Mouse (Mus musculus) megakaryocyte, embryonic 14.5 days (primary cell): ENCODE measurements at regions not wholly inside any gene's neighbourhood (a gene's known extent, or its start where the extent isn't known, plus 50 kb on each side); places are given as distances from the start of the nearest gene placed in this dataset.

ENCODE experiments used
- H3K27me3 ChIP-seq: replicated peaks from 2 replicates; pipeline ENCODE3; 2012; ENCODE audit warnings: inconsistent platforms
- H3K36me3 ChIP-seq: replicated peaks from 2 replicates; pipeline ENCODE3; 2012; ENCODE audit warnings: low read length, inconsistent platforms, mixed read lengths
- H3K4me1 ChIP-seq: 2 replicates; pipeline ENCODE4 v1.6.1; 2012; ENCODE audit warnings: inconsistent platforms
- H3K4me3 ChIP-seq: replicated peaks from 2 replicates; pipeline ENCODE3; 2012; ENCODE audit warnings: moderate library complexity, mild to moderate bottlenecking, inconsistent platforms
- H3K9me3 ChIP-seq: 2 replicates; pipeline ENCODE4 v1.6.1; 2012; ENCODE audit warnings: inconsistent platforms
- FLI1 ChIP-seq: IDR thresholded peaks from 2 replicates; pipeline ENCODE4 v1.6.1; 2012; ENCODE audit warnings: low read length, inconsistent platforms, mixed read lengths
- GATA1 ChIP-seq: IDR thresholded peaks from 3 replicates; pipeline ENCODE4 v1.6.1; 2012; ENCODE audit warnings: mixed read lengths, low read length, inconsistent platforms, borderline replicate concordance

GRCm38 (mm10) chr7:73269626-73270025 is 105.7 kb upstream of the Rgma start:
- Histone ChIP-seq H3K4me3 (no peak overlapping the region), H3K9me3 (no peaks in the 10 kb centered on the region), H3K36me3 (no peaks in the 10 kb centered on the region), H3K27me3 (no peaks in the 10 kb centered on the region), H3K4me1 (no peaks in the 10 kb centered on the region)
- no peak for TF ChIP-seq GATA1
- no peak for TF ChIP-seq FLI1

DNA sequence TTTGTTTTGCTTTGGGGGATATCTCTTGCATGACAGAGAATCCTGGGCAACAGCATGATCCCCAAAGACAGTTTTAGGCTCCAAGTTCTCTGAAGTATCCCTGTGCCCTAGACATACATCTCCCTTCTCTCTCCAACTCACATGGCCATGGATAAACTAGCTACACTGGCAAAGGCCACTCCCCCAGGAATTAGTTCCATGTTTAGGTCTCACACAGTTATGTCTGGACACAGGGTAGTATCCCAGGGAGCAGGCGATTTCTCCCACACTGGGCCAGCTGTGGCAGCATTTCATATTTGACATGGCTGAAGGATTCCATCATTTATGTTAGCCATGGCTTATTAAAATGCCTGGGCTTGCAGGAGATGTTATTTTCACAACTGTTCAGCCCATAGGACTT is 102.5 kb upstream of the Rgma start:
- Histone ChIP-seq H3K36me3 (no peaks in the 10 kb centered on the region), H3K27me3 (no peaks in the 10 kb centered on the region), H3K4me3 (no peak overlapping the region), H3K9me3 (peaks cover 3% of the 10 kb centered on the region; the same call in 1 of the 2 replicates), H3K4me1 (no peaks in the 10 kb centered on the region)
- TF ChIP-seq GATA1: no peak
- TF ChIP-seq FLI1: no peak

- Histone ChIP-seq H3K4me3 (no peak overlapping the region), H3K4me1 (no peaks in the 10 kb centered on the region), H3K36me3 (no peaks in the 10 kb centered on the region), H3K27me3 (no peaks in the 10 kb centered on the region), H3K9me3 (peaks cover 3% of the 10 kb centered on the region; the same call in 1 of the 2 replicates)
- TF ChIP-seq FLI1: no peak
- no peak for TF ChIP-seq GATA1
Observed at GRCm38 (mm10) chr7:73275814-73276271, 99.5 kb upstream of the Rgma start.

DNA sequence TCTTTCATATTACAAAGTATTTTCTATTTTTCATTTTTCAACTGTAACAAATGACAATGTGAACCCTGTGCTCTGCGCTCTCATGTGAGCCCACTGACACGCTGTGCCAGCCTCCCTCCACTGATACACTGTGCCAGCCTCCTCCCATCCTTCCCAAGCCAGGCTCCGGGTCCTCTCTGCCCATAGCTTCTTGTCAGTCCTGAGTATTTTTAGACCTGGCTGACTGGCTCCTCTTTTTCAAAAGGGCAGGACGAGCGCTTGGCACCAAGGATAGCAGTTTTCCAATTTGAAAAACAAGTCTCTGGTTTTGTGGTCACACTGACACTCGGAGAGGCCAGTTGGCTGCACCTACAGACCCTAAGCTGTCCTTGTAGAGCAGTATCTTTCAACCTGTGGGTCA is 96.7 kb upstream of the Rgma start:
- TF ChIP-seq FLI1: no peak
- no peak for TF ChIP-seq GATA1
- no peak overlapping the region for H3K4me3 ChIP-seq
- no peaks in the 10 kb centered on the region for H3K4me1 ChIP-seq
- no peaks in the 10 kb centered on the region for H3K36me3 ChIP-seq
- no peaks in the 10 kb centered on the region for H3K27me3 ChIP-seq
- peaks cover 6% of the 10 kb centered on the region for H3K9me3 ChIP-seq

DNA sequence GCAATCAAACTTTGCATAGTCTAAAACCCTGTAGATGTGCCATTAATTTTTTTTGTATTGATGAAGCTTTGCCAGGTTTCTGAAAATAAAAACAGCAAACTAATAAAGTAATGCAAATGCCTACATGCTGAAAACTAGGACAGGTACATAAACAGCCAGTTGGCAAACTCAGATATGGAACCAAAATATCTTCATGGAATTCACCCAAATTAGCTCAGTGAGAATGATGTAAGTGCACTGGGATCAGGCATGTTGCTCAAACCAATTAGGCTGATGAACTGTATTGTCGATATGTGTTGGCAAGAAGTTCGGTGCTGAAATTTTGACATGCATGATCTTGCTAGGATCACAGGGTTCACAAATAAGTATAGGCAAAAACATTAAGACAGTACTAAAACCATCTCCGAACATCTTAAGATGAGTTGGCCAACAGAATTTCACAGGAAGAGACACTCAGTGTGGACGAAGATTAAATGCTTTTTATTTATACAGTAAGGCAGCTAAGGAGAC is 95.3 kb upstream of the Rgma start:
- H3K36me3 ChIP-seq: no peaks in the 10 kb centered on the region
- H3K27me3 ChIP-seq: no peaks in the 10 kb centered on the region
- H3K4me3 ChIP-seq: no peak overlapping the region
- no peaks in the 10 kb centered on the region for H3K4me1 ChIP-seq
- TF ChIP-seq FLI1 (no peak), GATA1 (no peak)
- peaks cover 8% of the 10 kb centered on the region for H3K9me3 ChIP-seq

DNA sequence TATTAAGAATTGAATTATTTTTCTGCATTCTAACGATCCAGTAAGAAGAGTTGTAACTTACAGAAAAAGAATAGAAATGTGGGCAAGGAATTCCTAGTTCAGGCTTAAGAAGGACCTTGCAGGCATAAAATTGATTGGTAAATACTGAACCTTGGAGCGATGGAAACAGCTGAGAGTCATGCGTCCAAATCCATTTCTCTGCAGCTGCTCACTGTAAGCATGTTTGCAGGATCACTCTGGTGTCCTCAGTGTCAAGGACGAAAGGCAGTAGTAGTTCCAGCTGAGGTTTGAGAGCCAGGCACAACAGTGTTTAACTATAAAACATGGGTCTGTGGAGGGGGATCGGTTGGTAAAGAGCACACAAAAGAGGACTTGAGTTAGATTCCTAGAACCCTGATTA is 89.1 kb upstream of the Rgma start:
- Histone ChIP-seq H3K36me3 (no peaks in the 10 kb centered on the region), H3K27me3 (no peaks in the 10 kb centered on the region), H3K4me1 (no peaks in the 10 kb centered on the region), H3K4me3 (no peak overlapping the region), H3K9me3 (peaks cover 5% of the 10 kb centered on the region; the same call in 1 of the 2 replicates)
- no peak for TF ChIP-seq FLI1
- no peak for TF ChIP-seq GATA1

- no peaks in the 10 kb centered on the region for H3K27me3 ChIP-seq
Observed at GRCm38 (mm10) chr7:73293337-73293736, 82.0 kb upstream of the Rgma start.

DNA sequence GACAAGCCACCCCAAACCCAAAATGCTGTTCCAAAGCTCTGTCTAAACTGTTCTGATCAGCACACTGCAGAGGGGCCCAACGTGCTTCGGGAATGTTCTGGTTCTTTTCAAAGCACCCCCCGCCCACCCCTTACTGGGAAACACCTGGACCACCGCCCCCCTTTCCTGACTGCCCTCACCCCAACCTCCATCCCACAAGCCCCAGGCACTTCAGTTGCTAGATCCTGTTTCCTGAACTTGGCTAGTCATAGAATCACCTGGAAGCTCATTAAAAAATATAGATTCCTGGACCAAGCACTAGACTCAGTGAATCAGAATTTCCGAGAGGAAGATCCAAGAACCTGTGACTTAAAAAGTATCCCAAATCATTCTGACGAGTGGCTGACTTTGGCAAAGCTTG is 80.9 kb upstream of the Rgma start:
- Histone ChIP-seq H3K36me3 (no peaks in the 10 kb centered on the region), H3K4me1 (no peaks in the 10 kb centered on the region), H3K9me3 (no peaks in the 10 kb centered on the region), H3K27me3 (no peaks in the 10 kb centered on the region), H3K4me3 (no peak overlapping the region)
- no peak for TF ChIP-seq GATA1
- TF ChIP-seq FLI1: no peak

More at GRCm38 (mm10) chr7:73293337-73293736, 82.0 kb upstream of the Rgma start:
- Histone ChIP-seq H3K36me3 (no peaks in the 10 kb centered on the region), H3K9me3 (no peaks in the 10 kb centered on the region), H3K4me1 (no peaks in the 10 kb centered on the region), H3K4me3 (no peak overlapping the region)
- TF ChIP-seq GATA1: no peak
- no peak for TF ChIP-seq FLI1

GRCm38 (mm10) chr7:73302501-73302900 is 72.8 kb upstream of the Rgma start:
- Histone ChIP-seq H3K9me3 (no peaks in the 10 kb centered on the region), H3K4me3 (no peak overlapping the region), H3K36me3 (no peaks in the 10 kb centered on the region), H3K4me1 (no peaks in the 10 kb centered on the region), H3K27me3 (peaks cover 9% of the 10 kb centered on the region)
- TF ChIP-seq GATA1 (no peak), FLI1 (no peak)

DNA sequence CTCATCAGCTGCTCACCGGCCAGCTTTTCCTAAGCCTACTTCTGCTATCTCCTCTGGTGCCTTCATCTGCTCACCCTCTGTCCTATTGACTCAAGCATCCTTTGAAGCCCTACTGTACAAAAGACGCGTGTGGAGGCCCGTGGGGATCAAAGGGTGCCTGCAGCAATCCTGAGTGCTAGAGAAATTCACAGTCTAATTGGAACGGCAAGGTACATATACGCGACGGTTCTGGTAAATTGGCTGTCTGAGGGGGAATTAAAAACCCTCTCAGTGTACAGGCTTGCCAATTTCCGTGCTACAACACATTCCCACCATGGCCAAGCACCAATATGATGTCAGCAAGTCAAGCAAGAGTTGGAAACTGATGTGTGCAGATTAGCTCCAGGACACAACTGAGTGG is 71.5 kb upstream of the Rgma start:
- TF ChIP-seq GATA1: no peak
- no peak for TF ChIP-seq FLI1
- Histone ChIP-seq H3K4me3 (no peak overlapping the region), H3K4me1 (no peaks in the 10 kb centered on the region), H3K27me3 (peaks cover 9% of the 10 kb centered on the region), H3K36me3 (no peaks in the 10 kb centered on the region), H3K9me3 (no peaks in the 10 kb centered on the region)

DNA sequence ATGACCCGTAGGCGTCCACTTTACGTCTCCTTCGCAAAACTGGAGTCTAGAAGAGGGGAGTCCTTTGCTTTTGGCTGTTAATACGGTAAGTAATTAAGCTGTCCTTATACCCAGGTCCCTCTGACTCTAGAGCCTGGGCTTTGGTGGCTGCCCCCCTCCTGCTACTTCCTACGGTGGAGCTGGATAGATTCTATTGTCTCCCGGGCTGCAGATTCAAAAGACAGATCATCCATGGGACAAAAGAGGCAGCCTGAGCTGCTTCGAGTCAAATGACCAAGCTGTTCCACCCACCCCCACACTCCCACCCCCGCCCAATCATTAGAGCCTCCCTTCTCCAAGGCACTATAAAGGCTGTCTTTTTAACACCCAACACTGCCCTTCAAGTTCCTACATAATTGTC is 70.5 kb upstream of the Rgma start:
- H3K4me1 ChIP-seq: no peaks in the 10 kb centered on the region
- TF ChIP-seq FLI1 (no peak), GATA1 (no peak)
- H3K36me3 ChIP-seq: no peaks in the 10 kb centered on the region
- peaks cover 9% of the 10 kb centered on the region for H3K27me3 ChIP-seq
- no peaks in the 10 kb centered on the region for H3K9me3 ChIP-seq
- no peak overlapping the region for H3K4me3 ChIP-seq
